Mouse (Mus musculus) MN1 (cell line): Measurements from ENCODE around the gene Fam189a1.

Experiments
- DNase-seq: peaks from one replicate; pipeline ENCODE4 v3.0.0-alpha.2; 2016; ENCODE audit warnings: low spot score

Gene Fam189a1

DNA sequence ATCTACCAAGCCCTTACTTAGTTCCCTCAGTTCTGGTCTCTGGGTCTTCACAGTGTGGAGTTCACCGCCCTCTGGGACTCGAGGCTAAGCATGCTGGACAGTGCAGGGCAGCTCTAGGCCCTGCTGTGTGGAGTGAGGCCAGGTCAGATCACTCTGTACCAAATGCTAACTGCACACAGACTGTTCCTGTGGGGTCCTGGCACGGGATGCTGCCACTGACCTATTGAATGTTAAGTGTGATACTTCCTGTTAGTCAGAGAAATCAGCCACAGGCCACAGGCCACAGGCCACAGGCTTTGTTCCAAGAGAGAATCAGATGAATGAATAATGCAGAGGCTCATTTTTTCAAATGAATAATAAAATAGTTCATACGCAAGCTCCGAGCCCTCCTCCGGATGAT lies 112.1 kb downstream of the Fam189a1 start:
- no peak for DNase-seq

GRCm38 (mm10) chr7:65041106-65041505 lies 115.3 kb downstream of the Fam189a1 start:
- no peak for DNase-seq

- DNase-seq, result no peak
These were observed 124.6 kb downstream of the Fam189a1 start for GRCm38 (mm10) chr7:65031741-65032140.

DNA sequence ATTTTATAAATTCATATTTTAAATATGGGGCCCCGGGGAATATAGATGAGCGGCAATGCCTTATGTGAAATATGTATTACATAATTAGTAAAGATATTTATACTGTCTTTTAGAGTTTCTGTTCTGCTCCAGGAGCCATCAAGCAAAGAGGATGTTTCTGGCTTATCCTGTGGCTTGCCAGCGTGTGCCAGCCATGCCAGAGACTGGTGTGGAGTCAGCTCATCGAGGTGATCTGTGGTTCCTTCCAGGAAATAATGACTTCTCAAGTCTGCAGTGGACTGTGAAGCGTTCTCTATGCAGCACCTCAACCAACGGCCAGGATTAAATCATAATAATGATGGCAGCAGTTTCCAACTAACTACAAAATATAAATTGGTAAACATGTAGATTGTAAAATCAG lies 125.2 kb downstream of the Fam189a1 start:
- DNase-seq, result no peak

DNA sequence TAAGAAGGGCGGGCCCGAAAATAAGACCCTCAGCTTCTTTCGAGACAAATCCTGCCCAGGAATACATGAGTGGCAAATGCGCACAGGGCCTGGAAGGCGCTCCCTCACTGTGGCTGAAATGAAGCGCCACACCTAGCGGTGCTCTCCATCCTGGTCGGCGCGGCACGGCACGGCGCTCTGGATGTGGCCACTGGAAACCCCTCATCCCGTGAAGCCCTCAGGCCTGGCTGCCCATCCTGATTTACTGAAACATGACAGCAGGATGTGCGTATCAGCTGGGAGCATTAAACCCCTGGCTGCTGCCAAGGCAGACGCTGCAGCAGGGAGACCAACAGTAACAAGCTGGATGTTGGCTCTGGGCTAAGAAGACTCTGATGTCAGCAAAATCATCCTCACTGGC lies 126.4 kb downstream of the Fam189a1 start:
- no peak for DNase-seq

GRCm38 (mm10) chr7:65021298-65021697 lies 135.1 kb downstream of the Fam189a1 start:
- DNase-seq, result no peak

DNA sequence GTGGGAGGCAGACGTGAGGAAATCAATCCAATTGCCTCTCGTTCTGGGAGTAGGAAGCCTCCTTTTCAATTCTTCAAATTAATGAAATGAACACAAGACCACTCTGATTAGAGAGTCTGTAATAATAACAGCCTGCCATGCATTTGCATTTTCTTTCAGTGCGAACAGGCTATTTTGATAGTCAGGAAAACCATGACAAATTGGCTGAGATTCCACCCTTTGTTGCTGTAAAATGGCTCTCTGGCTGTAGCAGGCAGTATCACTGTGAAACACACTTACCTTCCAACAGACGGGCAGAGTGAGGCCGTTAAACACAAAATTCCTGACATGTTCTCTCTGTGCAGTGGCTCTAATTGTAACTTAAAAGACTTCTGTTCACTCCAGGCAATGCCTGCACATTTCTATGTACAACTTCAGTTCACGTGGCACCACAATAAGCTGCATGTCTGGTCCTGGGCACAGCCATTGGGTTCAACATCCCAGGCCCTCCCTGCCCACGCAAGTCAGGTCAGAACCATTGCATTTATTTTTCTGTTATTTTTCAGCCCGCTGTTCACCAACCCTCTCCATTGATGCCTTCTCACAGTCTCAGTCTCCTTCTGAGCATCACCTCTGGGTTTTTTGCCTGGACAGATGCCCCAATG lies 138.2 kb downstream of the Fam189a1 start:
- no peak for DNase-seq

DNA sequence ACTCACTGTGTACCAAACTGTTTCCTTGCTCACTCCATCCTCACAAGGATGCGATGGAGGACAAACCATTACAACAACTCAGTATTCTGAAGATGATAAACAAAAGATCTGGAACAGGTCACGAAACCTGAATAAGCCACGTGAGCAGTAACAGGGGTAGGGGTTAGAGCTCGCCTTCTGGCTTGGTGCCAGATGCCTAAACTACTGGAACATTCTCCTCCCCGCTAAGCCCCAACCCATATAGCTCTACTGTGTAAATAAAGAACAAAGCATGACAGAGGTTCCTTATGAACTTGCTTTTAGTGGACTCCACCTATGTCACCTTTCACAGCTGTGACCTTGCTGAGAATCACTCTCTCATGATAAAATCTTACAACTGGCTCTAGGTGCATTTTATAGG lies 139.0 kb downstream of the Fam189a1 start:
- no peak for DNase-seq

DNA sequence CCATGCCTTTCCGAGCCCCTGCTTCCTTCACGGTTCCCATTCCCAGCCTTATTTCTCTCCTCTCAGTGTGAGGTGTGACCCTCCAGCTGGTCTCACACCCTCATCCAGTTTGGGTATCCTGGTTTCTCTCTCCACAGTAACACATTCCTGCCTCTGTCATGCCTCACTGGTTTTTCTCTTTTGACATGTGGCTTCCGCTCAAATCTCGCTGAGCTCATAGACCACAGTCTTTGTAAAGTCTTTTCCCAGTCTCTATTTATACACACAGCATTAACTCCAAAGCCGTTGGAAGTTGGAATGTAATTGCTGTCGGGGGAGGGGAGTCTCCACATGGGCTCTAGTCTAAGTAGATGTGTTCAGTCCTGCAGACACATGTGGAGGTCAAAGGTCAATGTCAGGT lies 145.2 kb downstream of the Fam189a1 start:
- no peak for DNase-seq

GRCm38 (mm10) chr7:65010275-65010674 lies 146.1 kb downstream of the Fam189a1 start:
- DNase-seq, result no peak

DNA sequence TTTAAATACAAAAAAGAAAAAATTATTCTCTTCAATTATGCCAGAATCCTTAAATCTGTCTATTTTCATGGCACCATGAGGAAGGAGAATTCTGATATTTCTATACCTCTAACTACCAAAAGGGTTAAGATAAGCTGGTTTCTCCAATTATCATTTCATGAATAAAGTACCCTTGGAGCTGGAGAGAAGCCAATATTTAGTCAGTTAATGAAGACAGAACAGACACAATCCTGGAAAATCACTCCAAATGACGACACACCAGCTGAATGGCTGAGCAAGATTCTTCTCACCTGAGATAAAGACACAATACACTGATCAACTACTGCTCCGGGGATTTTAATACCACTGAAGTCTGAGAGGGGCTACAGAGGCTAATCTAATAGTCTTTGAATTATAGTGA lies 150.6 kb downstream of the Fam189a1 start:
- no peak for DNase-seq

- no peak for DNase-seq
These were observed 156.6 kb downstream of the Fam189a1 start for GRCm38 (mm10) chr7:64999718-65000214.

DNA sequence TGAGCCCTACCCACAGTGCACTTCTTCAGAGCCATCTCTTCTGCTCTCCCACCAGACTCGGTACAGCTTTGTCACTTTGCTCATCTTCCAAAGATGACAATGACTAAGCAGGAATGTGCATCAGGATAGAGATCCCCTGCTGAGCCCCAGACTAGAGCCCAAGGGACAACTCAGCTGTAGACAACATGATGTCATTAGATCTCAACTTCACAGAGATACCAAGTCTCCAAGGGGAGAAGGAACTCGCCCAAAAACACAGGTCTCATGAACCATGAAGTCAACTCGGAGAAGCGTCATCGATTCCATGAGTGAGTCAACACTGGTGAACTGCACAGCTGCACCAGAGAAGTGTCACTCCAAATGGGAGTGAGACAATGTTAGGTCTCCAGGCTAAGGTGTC lies 158.6 kb downstream of the Fam189a1 start:
- DNase-seq, result no peak

DNA sequence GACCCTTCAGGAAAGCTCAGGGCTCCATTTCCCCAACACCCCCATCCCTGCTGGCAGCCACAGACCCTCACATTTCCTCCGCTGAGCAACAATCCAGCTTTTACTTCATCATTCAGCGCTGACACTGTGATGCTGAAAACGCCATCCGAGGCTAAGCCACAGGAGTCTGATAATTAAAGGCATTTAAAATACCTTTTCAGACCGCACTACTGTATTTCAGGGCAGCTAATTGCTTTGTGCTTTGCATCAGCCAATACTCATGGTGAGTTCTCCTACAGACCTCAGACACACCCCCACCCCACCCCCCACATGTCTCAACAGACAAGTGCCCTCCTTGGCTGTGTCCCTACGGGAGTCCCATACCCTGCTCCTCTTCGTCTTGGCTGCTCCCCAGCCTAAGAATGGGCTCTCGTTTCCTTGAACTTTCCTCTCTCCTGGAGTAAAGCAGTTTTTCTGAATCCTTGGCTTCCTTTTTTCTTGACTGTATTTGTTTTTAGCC lies 160.4 kb downstream of the Fam189a1 start:
- DNase-seq, result no peak

- DNase-seq, result no peak
These were observed 167.0 kb downstream of the Fam189a1 start for GRCm38 (mm10) chr7:64989406-64989805.

DNA sequence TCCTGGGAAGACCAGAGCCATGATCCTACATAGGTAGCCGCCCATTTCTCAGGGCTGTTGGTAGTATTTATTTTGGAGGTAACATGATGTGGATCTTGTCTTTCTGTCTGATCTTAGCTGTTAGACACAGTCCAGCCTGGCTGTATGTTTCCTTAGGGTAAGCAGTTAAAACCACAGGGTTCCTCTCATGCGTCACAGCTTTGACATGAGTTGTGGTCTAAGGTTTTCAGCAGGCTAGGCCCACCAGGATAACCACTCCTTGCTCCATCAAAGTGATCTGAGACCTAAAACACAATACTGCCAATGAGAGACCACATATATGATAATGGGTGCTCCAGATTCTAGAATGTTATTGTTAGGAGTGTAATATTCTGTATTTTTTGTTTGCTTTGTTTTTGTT lies 168.4 kb downstream of the Fam189a1 start:
- DNase-seq, result no peak

DNA sequence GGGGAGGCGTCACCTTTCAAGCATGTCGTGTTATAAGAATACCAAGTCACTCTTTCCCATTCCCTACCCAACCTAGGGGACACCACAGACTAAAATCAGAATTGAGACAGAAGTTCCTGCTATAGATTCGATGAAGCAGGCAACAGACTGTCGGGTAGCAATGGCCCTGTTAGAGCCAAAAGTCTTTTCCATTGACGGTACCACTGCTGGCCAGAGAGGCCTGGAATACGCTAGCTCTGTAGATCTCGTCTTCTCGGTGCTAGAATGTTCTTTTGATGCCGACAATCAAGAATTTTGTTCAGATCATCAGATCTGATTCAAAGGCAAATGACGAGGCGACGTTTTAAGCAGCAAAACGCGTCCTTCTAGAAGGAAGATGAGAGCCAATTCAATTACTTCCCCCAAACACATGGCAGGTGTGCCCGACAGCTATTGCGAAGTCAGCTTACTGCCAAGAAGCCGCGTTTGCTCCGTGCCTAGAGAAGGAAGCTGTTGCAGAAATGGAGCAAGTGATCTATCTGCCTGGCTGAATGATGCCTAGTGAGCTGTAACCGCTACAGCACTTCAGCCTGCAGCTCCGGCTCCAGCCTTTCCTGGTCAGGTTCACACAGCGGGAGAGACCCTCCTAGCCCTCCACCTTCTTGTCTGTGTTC lies 171.8 kb downstream of the Fam189a1 start:
- DNase-seq, result no peak

DNA sequence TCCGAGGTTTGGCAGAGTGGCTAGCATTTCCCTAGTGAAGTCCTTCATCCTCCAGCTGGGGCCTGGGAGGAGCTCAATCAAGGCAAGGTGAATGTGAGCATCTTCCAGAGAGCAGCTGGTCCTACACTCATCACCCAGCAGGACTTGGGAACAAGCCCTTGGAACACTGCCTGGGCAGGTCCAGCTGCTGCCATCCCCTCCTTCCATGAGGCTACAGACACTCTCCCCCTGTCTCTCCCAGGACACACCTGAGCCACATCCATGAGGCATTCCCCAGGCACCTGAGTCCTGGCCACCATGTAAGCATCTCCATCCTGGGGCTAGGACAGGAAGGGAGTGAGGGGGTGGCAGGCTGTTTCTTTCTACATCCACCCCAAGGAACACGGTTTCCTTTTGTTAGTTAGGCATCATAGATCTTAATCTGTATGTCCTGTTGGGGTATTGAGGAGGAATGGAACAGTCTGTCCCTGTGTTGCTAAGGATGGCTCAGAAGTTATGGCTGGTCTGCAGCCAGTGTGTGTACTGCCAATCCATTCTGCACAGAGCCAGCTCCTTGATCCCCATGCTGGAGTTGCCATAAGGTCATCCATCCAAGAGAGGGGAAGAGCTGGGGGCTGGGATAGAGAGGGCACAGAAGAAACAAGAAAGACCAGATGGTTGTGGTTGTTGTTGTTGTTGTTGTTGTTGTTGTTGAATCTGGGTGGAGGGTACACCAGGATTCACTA lies 174.7 kb downstream of the Fam189a1 start:
- no peak for DNase-seq

DNA sequence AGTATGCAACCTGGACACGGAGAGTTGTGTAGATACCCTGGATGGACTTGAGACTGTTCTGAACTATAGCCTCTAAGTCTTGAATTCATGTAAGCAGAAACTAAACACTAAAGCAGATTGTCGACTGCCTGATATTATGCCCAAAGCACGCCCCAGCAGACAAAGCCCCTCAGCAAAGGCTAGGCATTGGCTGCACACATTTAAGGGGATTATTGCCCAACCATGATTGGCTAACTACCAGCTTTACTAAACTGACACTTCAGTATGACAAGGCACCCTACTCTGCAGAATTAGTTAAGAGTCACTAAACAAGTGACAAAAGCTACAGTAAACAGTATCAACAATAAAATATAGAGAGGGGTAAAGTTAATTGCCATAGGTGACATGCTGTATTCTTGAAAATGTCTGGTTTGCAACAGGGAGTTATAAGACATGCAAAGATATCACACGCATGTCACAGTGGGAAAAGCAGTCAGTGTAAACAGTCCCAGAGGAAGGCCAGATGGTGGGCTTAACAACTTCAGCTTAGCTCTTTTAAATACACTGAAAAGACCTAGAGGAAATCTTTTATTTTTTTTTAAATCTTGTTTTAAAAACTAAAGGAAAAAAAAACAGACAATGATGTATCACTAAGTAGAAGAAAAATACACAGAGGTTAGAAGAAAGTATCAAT lies 182.6 kb downstream of the Fam189a1 start:
- no peak for DNase-seq

DNA sequence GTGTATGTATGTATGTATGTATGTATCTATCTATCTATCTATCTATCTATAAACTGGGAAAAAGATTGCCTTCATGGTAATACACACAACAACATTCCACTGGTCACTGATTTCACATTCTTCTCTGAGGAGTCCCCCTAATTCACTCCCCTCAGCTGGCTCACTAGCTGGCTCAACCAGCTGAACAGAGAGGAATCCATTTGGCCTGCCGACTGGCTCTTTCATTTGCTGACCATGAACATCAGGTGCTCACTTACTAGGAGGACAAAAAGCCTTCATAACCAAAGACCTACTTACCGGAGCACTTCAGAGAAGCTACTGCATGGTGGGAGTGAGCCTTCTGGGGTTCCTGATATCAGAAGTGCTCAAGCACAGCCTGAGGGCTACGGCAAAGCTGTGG lies 194.2 kb downstream of the Fam189a1 start:
- no peak for DNase-seq

DNA sequence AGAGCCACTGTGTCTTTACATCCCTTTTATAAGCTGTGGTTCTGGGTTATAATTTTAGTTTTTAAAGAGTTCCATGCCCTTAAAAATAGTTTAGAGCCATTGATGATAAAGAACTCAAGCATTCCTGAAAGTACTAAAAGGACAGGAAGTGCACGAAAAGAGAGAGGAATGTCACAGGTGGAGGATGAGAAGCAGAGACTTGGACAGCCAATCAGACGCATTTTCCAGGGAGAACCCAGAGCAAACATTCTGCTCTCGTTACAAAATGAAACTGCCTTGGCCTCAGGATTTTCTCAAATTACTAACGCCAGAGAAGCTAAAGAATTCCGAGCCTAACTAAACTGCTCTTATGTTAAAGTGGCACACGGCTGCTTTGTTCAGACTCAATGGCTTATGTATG lies 197.3 kb downstream of the Fam189a1 start:
- no peak for DNase-seq

DNA sequence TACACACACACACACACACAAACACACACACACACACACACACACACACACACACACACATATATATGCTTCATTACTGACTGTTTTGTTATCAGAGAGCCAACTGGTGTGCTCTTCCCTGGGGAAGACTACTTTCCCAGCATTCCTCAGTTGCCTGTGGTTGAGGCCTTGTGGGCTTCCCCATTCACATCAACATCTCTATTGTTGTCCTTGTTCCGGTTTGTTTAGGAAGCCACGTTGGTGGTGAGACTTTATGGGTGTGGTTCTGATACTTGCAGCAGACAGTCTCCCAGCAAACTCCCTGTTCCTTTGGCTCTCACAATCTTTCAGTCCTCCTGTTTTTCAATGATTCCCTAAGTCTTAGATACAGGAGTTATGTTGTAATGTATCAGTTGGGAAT lies 204.2 kb downstream of the Fam189a1 start:
- DNase-seq, result no peak

DNA sequence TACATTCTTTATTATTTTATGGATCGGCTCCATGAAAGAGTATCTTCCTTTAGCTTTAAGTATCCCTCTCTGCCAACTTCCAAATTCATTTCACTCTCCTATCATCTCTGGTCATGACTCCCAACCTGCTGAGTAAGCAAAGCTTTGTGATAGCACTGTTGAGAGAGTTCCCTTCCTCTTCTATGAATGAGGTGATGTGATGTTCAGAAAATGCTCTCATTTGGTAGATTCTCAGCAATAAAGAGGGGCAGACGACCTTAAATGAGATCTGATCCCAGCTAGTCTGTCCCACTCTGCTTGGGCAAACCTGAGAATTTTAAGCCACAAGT lies 205.6 kb downstream of the Fam189a1 start:
- no peak for DNase-seq
